In genomic region chr19:57078867-57079605, GRCm38 (mm10) we compare ENCODE assay signal across 8 mouse cellular contexts.
DNase-seq lines count a peak whose midpoint lies in the region; ATAC-seq lines count a peak whose summit lies in the region.

No protein-coding gene starts in this region.

- H3K4me3 ChIP-seq in heart, embryonic 13.5 days, result no peak overlapping the region
- no peak overlapping the region for H3K4me3 ChIP-seq in kidney, embryonic 14.5 days (ENCODE audit: low read length)
- H3K4me3 ChIP-seq in midbrain, embryonic 13.5 days (replicated peaks), result no peak overlapping the region

- no peak overlapping the region for H3K9ac ChIP-seq in heart, embryonic 13.5 days
- no peak overlapping the region for H3K9ac ChIP-seq in kidney, embryonic 14.5 days (ENCODE audit: low read depth, low read length)
- no peak overlapping the region for H3K9ac ChIP-seq in midbrain, embryonic 13.5 days (replicated peaks)

- H3K4me1 ChIP-seq in heart, embryonic 13.5 days, result peaks cover 55% of the 10 kb centered on the region
- H3K4me1 ChIP-seq in kidney, embryonic 14.5 days (ENCODE audit: control insufficient read depth, insufficient read depth, low read length), result peaks cover 9% of the 10 kb centered on the region
- H3K4me1 ChIP-seq in midbrain, embryonic 13.5 days (replicated peaks), result peaks cover 27% of the 10 kb centered on the region

- H3K27ac ChIP-seq in heart, embryonic 13.5 days (replicated peaks), result peak overlapping the region; percentile 64
- H3K27ac ChIP-seq in kidney, embryonic 14.5 days (ENCODE audit: low read depth, low read length), result peak overlapping the region; percentile 8; the same call in 1 of the 2 replicates
- peak overlapping the region; percentile 65 for H3K27ac ChIP-seq in midbrain, embryonic 13.5 days

- peaks cover 29% of the 10 kb centered on the region for H3K36me3 ChIP-seq in heart, embryonic 13.5 days
- H3K36me3 ChIP-seq in kidney, embryonic 14.5 days (ENCODE audit: control insufficient read depth, insufficient read depth, low read length), result no peaks in the 10 kb centered on the region
- no peaks in the 10 kb centered on the region for H3K36me3 ChIP-seq in midbrain, embryonic 13.5 days

- peak; percentile 37 to 57 for DNase-seq in cerebellum, postnatal 25 days
- no peak for DNase-seq in cerebellum, postnatal 36 days
- no peak for DNase-seq in left cerebral cortex, adult 11 months (ENCODE audit: low spot score)
- DNase-seq in spleen, adult 18-20 months, result no peak

- WGBS in heart, embryonic 13.5 days, result 57% methylated on average over 10 of the region's 10 CpGs
- WGBS in kidney, embryonic 14.5 days, result 71% methylated on average over 10 of the region's 10 CpGs
- WGBS in midbrain, embryonic 13.5 days, result 36% methylated on average over 10 of the region's 10 CpGs

- ATAC-seq in common myeloid progenitor, adult 5-6 weeks (replicated peaks; ENCODE audit: low read depth, poor library complexity, severe bottlenecking), result peak; percentile 72
- no peak for ATAC-seq in heart, embryonic 13.5 days (ENCODE audit: extremely low read depth, insufficient number of reproducible peaks, low FRiP score, low TSS enrichment)
- ATAC-seq in kidney, embryonic 14.5 days (ENCODE audit: low FRiP score, low TSS enrichment), result no peak
- ATAC-seq in midbrain, embryonic 13.5 days, result no peak

- H3K27me3 ChIP-seq in heart, embryonic 13.5 days (replicated peaks), result no peaks in the 10 kb centered on the region
- no peaks in the 10 kb centered on the region for H3K27me3 ChIP-seq in kidney, embryonic 14.5 days (ENCODE audit: control insufficient read depth, insufficient read depth, low read length)
- H3K27me3 ChIP-seq in midbrain, embryonic 13.5 days, result no peaks in the 10 kb centered on the region

- no peaks in the 10 kb centered on the region for H3K9me3 ChIP-seq in heart, embryonic 13.5 days
- H3K9me3 ChIP-seq in kidney, embryonic 14.5 days (ENCODE audit: control insufficient read depth, low read length), result no peaks in the 10 kb centered on the region
- no peaks in the 10 kb centered on the region for H3K9me3 ChIP-seq in midbrain, embryonic 13.5 days

- no peak overlapping the region for H3K4me2 ChIP-seq in heart, embryonic 13.5 days
- H3K4me2 ChIP-seq in kidney, embryonic 14.5 days (replicated peaks; ENCODE audit: low read depth, low read length), result no peak overlapping the region
- no peak overlapping the region for H3K4me2 ChIP-seq in midbrain, embryonic 13.5 days (replicated peaks)

Comparison
In these comparisons a context has a peak if more than half of its experiments do, and no peak if none do; other contexts are left out.
1. DNase-seq: peak in cerebellum, postnatal 25 days (2 of 2); none in cerebellum, postnatal 36 days (0 of 2), left cerebral cortex, adult 11 months (single experiment) and spleen, adult 18-20 months (0 of 2).
2. H3K27ac ChIP-seq: peak in every context shown above with its lines; median percentile 65 in midbrain, embryonic 13.5 days; 64 in heart, embryonic 13.5 days; 8 in kidney, embryonic 14.5 days.